Mouse (Mus musculus) layer of hippocampus, postnatal 14 days (tissue): ENCODE data around the gene Xkr8. TPM values are rescaled to one million over a fixed set of nuclear protein-coding genes. Genes with fewer than 3 reads are reported as not detected.
"Not testable (repeated sequence)": the region's sequence is repeated elsewhere in the genome, so short reads cannot be mapped to it uniquely, and the experiment has no call there.

Experiments used
- DNase-seq, 2 experiments: peaks; one replicate each; pipeline ENCODE4 v3.0.0; 2021 to 2022; ENCODE audit warnings: low spot score in 2 of 2, mixed read lengths in 1 of 2
- long read RNA-seq, 2 experiments: library from polyadenylated mRNA; stranded (forward); transcript quantifications; one replicate each; pipeline ENCODE4 v2.0.0; 2021
- total RNA-seq, 2 experiments: library from RNA; stranded (reverse); gene quantifications; 2 replicates each; pipeline ENCODE4 v1.2.3; 2021

Gene Xkr8
- total RNA-seq: 1 to 10 TPM; 1.7 to 2.3 TPM
- long read RNA-seq, experiment 1, partial matches to known transcripts: 0 of 2 reads
- long read RNA-seq, experiment 1, other reads (novel, unspliced or antisense): 2 of 2 reads
- long read RNA-seq, experiment 2, full-length matches to known transcripts: 4 of 4 reads
- long read RNA-seq, experiment 2, partial matches to known transcripts: 0 of 4 reads
- long read RNA-seq, experiment 2, other reads (novel, unspliced or antisense): 0 of 4 reads

DNA sequence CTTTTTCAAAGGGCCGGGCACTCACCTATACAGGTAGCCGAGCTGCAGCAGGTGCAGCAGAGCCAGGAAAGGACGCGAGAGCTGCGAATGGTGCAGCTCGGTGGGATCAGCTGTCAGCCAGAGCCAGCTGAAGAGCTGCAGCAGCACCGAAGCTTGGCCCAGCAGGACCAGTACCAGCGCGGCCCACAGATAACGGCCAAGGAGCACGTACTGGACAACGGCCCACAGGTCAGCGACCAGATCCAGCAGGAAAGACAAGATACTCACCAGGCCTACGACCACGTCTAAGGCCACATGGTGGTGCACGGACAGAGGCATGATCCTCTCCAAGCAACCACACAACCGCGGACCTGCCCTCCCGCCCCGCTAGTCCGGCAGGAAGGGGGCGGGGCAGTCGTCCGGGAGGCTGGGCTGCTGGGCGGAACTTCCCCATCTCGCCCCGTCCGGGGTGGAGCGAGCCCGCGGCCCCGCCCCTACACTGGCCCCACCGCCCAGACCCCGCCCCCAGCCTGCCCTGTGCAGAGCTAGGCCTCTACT is at the start of gene Xkr8:
Gene Xkr8 (minus strand): TSS at position 399 of the 537 bp plus-strand sequence.
- DNase-seq: peak; percentile 63 to 69

DNA sequence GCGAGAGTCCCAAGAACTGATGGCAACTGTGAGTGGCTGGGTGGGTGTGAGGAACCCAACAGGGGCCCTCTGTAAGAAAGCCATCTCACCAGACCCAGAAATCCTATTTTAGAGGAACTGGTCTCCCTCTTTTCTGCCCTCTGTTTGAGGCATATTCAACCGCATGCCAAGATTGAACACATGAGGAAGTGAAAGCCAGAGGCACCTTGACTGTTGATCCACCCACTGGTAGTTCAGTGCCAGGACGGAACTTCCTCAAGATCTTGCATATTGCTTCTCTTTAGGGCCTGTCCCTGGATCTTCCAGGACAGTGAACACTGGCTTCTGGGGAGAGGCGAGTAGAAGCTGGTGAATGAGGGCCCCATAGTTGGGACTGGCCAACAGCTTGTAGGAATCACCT is 47.9 kb upstream of the Xkr8 start:
- no peak for DNase-seq

- DNase-seq: no peak
Measured at GRCm38 (mm10) chr4:132778562-132779201, 46.3 kb upstream of the Xkr8 start.

GRCm38 (mm10) chr4:132776764-132777163 is 44.4 kb upstream of the Xkr8 start:
- peak; percentile 73 to 79 for DNase-seq

- DNase-seq: no peak
Measured at GRCm38 (mm10) chr4:132774905-132775304, 42.6 kb upstream of the Xkr8 start.

DNA sequence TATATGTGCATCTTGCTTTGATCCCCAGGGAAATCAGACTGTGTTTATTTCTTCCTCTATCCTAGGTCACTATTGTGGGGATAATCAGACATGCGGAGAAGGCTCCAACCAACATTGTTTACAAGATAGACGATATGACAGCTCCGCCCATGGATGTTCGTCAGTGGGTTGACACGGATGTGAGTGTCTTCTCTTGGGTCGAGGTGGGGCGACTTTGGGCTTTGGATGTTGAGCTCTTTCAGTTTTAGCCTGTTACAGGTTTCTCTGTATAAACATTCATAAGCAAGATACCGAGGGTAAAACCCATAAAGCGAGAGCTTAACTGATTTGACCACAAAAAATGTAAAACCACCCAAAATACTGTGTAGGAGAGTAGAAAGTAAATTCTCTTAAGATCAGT is 39.4 kb upstream of the Xkr8 start:
- no peak for DNase-seq

DNA sequence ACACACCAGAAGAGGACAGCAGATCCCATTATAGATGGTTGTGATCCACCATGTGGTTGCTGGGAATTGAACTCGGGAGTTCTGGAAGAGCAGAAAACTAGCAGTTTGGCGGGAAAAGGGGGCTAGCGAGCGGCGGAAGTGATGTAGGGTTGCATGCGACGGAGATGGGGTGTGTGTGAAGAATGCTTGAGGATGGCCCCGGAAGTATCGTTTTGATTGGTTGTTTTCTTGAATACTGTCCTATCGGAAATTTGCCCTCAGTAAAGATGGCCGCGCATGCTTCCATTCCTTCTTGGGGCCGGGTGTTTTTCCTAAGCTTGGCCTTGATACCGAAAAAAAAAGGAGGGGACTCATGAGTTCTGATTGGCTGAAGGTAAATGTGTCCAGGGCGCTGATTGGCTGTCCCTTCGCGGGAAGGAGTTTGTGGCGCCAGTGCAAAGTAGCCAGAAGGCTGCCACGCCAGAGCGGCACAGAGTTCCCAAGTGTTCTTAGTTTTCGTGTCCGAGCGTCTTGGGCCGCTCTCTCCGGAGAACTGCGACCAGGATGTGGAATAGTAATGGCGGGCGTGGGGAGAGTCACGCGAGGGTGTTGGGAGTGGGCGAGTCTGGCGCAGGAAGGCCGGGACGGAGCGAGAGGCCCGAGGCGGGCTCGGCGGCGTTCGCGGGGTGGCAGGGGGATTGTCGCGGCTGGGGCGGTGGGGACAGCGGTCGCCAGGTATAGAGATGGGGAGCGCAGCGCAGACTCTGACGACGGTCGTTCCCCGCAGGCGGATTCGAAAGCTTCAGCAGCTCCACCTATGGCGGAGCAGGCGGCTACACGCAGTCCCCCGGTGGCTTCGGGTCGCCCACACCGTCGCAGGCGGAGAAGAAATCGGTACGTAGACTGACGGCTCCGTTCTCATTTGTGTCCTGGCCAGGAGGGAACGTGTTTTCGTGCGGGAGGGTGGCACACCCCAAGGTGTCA is 35.8 kb upstream of the Xkr8 start, which contains the start of gene Rpa2:
Gene Rpa2 (plus strand): TSS at position 419 of the 963 bp plus-strand sequence.
- peak; percentile 99 to 100 for DNase-seq

GRCm38 (mm10) chr4:132763125-132763524 is 30.8 kb upstream of the Xkr8 start:
- not testable (repeated sequence) for DNase-seq

GRCm38 (mm10) chr4:132762602-132763001 is 30.3 kb upstream of the Xkr8 start:
- no peak for DNase-seq

GRCm38 (mm10) chr4:132760296-132760695 is 27.9 kb upstream of the Xkr8 start:
- DNase-seq: no peak

DNA sequence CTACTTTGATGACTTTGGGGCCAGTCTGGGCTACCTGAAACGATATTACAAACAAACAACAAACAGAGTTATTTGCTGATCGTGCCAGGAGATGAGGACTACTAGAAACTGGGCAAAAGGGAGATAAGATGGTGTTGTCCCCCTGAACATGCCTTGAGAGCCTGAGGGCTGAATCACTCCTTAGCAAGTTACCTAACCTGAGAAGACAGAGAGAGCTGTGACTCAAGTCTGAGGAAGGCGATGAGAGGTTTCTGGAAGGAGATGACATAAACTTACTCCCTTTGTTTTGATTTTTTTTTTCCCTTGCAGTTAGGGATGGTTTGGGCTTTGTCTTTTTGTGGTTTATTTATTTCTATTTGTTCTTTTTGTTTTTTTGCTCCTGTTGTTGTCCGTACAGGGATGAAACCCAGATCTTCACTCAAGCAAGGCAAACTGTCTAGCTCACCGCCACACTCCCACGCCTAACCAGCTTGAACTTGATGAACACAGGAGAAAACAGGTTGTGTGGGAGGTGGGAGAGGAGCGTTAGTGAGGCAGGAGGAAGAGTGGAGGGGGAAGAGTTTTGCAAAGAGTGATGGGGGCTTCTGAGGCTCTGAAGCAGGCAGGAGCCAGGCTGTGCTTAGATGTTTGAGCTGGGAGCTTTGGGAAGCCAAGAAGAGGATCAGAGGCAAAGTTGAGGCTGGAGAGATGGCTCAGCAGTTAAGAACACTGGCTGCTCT is 25.4 kb upstream of the Xkr8 start:
- DNase-seq: no peak

DNA sequence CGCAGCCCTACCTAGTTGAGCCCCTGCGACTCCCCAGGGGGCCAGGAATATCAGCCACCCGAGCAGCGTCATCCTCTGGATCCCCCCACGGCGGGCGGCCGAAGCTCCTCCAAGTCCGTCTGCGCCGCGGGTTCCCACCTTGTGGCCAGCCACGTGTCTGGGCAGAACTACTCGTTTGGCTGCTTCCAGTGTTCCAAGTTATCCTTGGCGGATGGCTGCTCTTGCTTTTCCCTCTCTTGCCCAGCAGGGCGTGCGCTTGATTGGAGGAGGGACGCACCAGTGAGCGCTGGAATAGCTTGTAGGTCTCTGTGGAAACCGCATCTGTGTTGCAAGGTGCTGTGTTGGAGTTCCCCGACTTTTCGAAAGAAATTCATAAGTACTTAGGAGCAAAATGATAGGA is 24.6 kb upstream of the Xkr8 start, which contains the start of gene Smpdl3b:
Gene Smpdl3b (minus strand): TSS at position 279 of the 400 bp plus-strand sequence.
- DNase-seq: peak; percentile 57 to 68

DNA sequence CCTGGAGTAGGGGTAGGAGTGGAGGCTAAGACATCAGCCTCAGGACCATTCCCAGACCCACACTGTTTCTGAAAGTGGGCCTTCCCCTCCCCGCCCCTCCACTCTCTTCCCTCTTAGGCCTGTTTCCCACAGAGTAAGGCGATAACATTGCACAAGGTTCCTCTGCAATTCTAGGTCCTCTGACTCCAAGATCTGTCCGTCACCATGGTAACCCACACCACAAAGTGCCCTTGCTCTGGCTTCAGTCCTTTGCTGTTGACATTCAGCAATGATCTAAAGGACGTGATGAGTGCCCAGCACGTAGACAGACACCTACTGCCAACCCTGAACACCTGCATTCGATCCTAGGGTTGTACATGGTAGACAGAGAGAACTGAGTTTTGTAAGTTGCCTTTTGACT is 20.6 kb upstream of the Xkr8 start:
- DNase-seq: no peak

- no peak for DNase-seq
Measured at GRCm38 (mm10) chr4:132749258-132749982, 17.1 kb upstream of the Xkr8 start.

DNA sequence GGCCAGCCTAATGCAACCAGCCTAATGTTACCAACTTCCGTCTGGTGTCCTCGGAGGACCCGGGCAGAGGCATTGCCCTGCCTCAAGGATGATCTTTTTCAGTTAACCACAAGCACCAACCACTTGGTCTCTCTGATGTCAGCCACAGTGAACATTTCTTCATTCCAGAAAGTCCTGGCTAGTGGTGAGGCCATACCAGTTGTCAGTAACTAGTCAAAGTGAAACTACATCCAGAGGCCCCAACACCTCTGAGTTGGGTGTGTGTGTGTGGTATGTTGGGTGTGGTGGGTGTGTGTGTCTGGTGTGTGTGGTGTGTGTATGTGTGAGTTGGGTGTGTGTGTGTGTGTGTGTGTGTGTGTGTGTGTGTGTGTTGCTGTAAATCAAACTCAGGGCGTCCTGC is 16.4 kb upstream of the Xkr8 start:
- no peak for DNase-seq

DNA sequence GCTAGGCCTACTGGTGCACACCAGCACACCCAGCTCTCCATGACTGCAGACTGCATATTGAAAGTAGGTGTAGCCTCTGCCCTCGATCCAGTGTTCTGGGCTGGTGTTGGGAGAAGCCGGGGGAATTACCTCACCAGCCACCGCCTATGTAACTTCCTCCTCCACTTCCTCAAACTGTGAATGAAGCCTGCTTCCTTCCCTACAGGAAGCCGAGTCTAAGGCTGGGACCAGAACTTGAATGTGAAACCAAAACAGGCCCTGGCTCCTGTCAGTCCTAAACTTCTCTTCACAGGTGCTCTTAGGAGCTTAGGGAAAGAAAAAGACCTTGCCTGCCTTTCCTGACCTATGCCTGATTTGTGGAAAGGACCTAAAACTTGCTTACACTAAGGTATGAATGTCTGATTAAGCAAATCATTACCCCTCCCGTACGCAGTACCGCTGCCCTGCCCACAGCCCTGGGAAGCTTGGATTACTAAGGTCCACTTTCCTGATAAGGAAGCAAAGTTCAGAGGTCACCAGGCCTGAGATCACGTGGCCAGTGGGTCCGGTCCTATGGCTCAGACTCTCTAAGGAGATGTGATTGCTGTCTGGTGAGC is 15.4 kb upstream of the Xkr8 start:
- DNase-seq: no peak

DNA sequence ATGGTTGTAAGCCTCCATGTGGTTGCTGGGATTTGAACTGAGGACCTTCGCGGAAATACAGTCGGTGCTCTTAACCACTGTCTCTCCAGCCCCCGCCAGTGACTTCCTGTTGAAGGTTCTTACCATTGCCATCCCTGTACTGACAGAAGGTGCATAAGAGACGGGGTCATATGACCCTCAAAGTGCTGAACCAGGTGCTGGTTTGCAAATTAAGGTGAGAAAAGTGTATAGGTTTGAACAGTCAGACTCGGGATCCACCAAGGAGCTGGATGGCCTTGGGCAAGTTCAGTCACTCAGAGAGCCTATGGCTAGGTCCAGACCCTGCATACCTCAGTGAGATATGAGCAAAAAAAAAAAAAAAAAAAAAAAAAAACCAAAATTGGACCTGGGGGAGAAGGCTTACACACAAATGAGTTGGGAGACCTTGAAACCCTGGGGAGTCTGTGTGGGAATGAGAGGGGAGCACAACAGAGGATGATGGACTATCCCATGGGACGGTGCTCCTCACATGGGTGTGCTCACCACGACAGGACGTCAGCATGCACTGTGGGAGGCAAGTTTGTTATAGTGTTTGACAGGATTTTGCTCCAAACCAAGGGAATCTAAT is 14.7 kb upstream of the Xkr8 start:
- no peak for DNase-seq

DNA sequence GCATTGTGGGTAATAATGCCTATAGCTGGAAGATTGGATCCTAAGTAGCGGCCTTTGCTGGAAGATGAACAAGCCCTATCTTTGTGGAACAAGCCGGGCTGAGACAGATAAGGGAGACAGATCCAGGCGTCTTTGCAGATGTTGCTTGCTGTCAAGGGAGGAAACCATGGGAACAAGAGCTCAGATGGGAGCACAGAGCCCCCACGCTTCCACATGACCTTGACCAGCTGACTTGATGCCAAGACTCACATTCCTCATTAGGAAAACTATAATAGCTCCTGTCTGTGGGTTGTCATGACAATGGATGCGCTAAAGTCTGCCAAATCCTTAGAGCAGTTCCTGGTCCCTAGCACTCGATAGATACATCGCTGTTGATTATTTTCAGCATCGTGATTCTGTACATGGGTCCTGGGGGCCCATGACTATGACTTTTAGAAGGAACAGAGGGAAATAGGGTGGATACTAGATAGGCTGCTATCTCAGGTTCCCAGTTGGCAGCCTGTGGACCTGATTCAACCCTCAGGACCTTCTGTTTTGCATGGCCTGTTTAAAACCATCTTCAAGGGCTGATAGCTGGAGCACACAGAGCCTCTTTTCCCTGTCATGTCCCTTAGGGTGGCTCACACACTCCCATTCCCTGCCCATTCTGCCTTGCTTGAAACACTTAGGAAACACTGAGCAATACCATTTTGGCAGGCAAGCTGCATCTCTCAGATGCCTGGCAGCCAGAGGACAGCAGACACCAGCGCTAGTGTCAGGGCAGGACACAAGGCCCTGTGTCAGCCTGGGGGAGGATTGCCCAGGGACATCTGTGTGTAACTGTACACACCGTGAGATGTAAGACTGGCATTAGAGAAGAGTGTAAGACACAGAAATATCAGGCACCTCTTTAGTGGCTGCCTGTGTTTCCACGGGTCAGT is 11.9 kb upstream of the Xkr8 start:
- DNase-seq: peak; percentile 47 to 68
